Mouse (Mus musculus) CH12.LX (cell line): ENCODE measurements around the gene Myl7. TPM values are rescaled to one million over a fixed set of nuclear protein-coding genes. Genes with fewer than 3 reads are reported as not detected.

Experiments used
- DNase-seq: peaks from one replicate; pipeline ENCODE4 v3.0.0-alpha.2; 2013; ENCODE audit errors: extremely low read depth
- H3K27ac ChIP-seq: 2 replicates; pipeline ENCODE4 v1.5.1; 2012; ENCODE audit warnings: low read depth, mild to moderate bottlenecking, control low read depth, moderate library complexity; ENCODE audit not compliant: insufficient read depth
- H3K27me3 ChIP-seq: replicated peaks from 2 replicates; pipeline ENCODE3; 2012; ENCODE audit warnings: inconsistent platforms
- H3K36me3 ChIP-seq, 2 experiments: replicated peaks in 1 of 2; 2 replicates each; pipeline versions ENCODE3 to v1.6.1; 2012; ENCODE audit warnings: inconsistent platforms in 1 of 2, low read length in 1 of 2, mild to moderate bottlenecking in 1 of 2, mixed read lengths in 1 of 2, moderate library complexity in 1 of 2; ENCODE audit not compliant: control insufficient read depth in 1 of 2, insufficient read depth in 1 of 2
- H3K4me1 ChIP-seq, 2 experiments: 2 replicates each; pipeline ENCODE4 v1.6.1; 2012; ENCODE audit warnings: inconsistent platforms in 1 of 2, moderate library complexity in 1 of 2; ENCODE audit not compliant: insufficient read depth in 2 of 2, control insufficient read depth in 1 of 2
- H3K4me2 ChIP-seq: 2 replicates; pipeline ENCODE4 v1.6.1; 2012; ENCODE audit warnings: low read depth, mild to moderate bottlenecking, control low read depth; ENCODE audit not compliant: poor library complexity, insufficient read depth, severe bottlenecking
- H3K4me3 ChIP-seq, 3 experiments: fragments of 150-350 bp in 1 of 3; sonication (generic) in 1 of 3; replicated peaks in 1 of 3; 2 replicates each; pipeline versions ENCODE3 to v1.5.1; 2011 to 2012; ENCODE audit warnings: low read depth in 2 of 3, low read length in 2 of 3, mild to moderate bottlenecking in 2 of 3, moderate library complexity in 2 of 3, control low read depth in 1 of 3, improper control_type of control experiment in 1 of 3, inconsistent platforms in 1 of 3, mixed read lengths in 1 of 3; ENCODE audit not compliant: poor library complexity in 1 of 3
- H3K79me2 ChIP-seq: replicated peaks from 2 replicates; pipeline ENCODE4 v1.6.1; 2012; ENCODE audit warnings: mild to moderate bottlenecking, moderate library complexity; ENCODE audit not compliant: control insufficient read depth, poor library complexity, insufficient read depth, severe bottlenecking; ENCODE audit errors: extremely low read depth
- H3K9ac ChIP-seq: 2 replicates; pipeline ENCODE4 v1.6.1; 2012; ENCODE audit warnings: low read depth, mild to moderate bottlenecking, control low read depth, moderate library complexity; ENCODE audit not compliant: insufficient read depth
- H3K9me3 ChIP-seq: replicated peaks from 2 replicates; pipeline ENCODE3; 2012; ENCODE audit warnings: low read length, inconsistent platforms, mixed read lengths
- EP300 ChIP-seq: IDR thresholded peaks from 2 replicates; pipeline ENCODE4 v1.6.1; 2011; ENCODE audit warnings: low read length, improper control_type of control experiment
- IRF4 ChIP-seq: IDR thresholded peaks from 2 replicates; pipeline ENCODE4 v1.6.1; 2014; ENCODE audit warnings: low read depth, mild to moderate bottlenecking, inconsistent platforms, low read length, improper control_type of control experiment
- MAZ ChIP-seq: IDR thresholded peaks from 2 replicates; pipeline ENCODE4 v1.6.1; 2012; ENCODE audit warnings: low read depth, mild to moderate bottlenecking, inconsistent platforms, low read length, improper control_type of control experiment, moderate library complexity
- RCOR1 ChIP-seq: conservative IDR thresholded peaks from 2 replicates; pipeline ENCODE4 v1.6.1; 2012; ENCODE audit warnings: low read depth, mild to moderate bottlenecking, inconsistent platforms, low read length, improper control_type of control experiment
- SIN3A ChIP-seq: IDR thresholded peaks from 2 replicates; pipeline ENCODE4 v1.6.1; 2012; ENCODE audit warnings: low read length, improper control_type of control experiment, inconsistent platforms
- SMC3 ChIP-seq: IDR thresholded peaks from 2 replicates; pipeline ENCODE4 v1.6.1; 2011; ENCODE audit warnings: low read depth, low read length, improper control_type of control experiment
- TCF12 ChIP-seq: IDR thresholded peaks from 2 replicates; pipeline ENCODE4 v1.6.1; 2014; ENCODE audit warnings: low read depth, mild to moderate bottlenecking, inconsistent platforms, low read length, improper control_type of control experiment
- USF1 ChIP-seq: IDR thresholded peaks from 2 replicates; pipeline ENCODE4 v1.6.1; 2014; ENCODE audit warnings: low read depth, mild to moderate bottlenecking, inconsistent platforms, low read length, improper control_type of control experiment
- dilution Hi-C: fragments of 300-500 bp; cut with MboI; formaldehyde crosslinking; loops from 2 replicates; pipeline ENCODE4 v1.14.3; 2020; ENCODE audit warnings: low sequenced_read_pairs; ENCODE audit not compliant: extremely low pct_unique_long_range_greater_than_20kb, extremely low pct_ligation_motif_present
- in situ Hi-C: fragments of 300-500 bp; cut with MboI; formaldehyde crosslinking; loops from 3 replicates; pipeline ENCODE4 v1.14.3; 2019; ENCODE audit warnings: low sequenced_read_pairs, low pct_ligation_motif_present, low pct_unique_long_range_greater_than_20kb, mixed read lengths
- polyA plus RNA-seq: library from polyadenylated mRNA; unstranded; fragments of >175 nt; gene quantifications from 2 replicates; pipeline ENCODE4 v1.2.1, GENCODE M21; 2012; ENCODE audit warnings: low read depth; ENCODE audit not compliant: insufficient read length
- total RNA-seq, 2 experiments: library from RNA; depleted of rRNA; stranded (reverse); fragments of 300-350 nt in 1 of 2; fragments of >200 nt in 1 of 2; gene quantifications; 2 replicates each; pipeline ENCODE4 v1.2.3; 2012 to 2014

The Myl7 gene
- total and polyA plus RNA-seq, 3 experiments: 0.42 TPM; not detected in 2

DNA sequence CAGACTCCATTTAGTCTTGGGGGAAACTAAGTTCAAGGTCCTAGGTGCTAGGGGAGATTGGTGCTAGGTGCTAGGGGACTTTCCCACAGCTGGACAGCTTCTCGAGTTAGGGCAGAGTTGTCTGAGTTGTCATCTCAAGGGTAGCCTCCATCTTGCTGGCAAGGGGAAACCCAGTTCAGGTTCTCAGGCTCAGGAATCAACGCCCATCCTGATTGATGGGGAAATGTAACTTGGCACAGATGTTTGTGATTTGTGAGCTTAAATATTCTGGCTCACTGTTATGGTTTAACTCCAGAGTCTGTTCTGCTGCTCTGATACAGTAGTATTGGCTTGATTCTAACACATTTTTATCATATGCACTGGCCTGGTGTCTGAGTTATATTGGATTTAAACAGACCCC lies 19.5 kb upstream of the Myl7 start:
- peaks cover 5% of the 10 kb centered on the region for H3K27me3 ChIP-seq
- in situ Hi-C loops: no loop called here
- H3K9me3 ChIP-seq: no peaks in the 10 kb centered on the region
- TF ChIP-seq EP300 (no peak), TCF12 (no peak)
- TF ChIP-seq, all 38 proteins: peak for 0
- H3K9ac ChIP-seq: no peak overlapping the region
- no peaks in the 10 kb centered on the region for H3K36me3 ChIP-seq
- peaks cover 4 to 29% of the 10 kb centered on the region in 2 experiments; a peak in 3 of 4 replicates for H3K4me1 ChIP-seq
- no peak for DNase-seq
- H3K4me3 ChIP-seq: no peak overlapping the region
- no peak overlapping the region for H3K4me2 ChIP-seq
- no peak overlapping the region for H3K27ac ChIP-seq
- no peaks in the 10 kb centered on the region for H3K79me2 ChIP-seq
- dilution Hi-C loops: no loop called here

GRCm38 (mm10) chr11:5916178-5916548 lies 17.6 kb upstream of the Myl7 start:
- H3K27me3 ChIP-seq: peaks cover 5% of the 10 kb centered on the region
- DNase-seq: no peak
- no peak overlapping the region for H3K9ac ChIP-seq
- H3K4me2 ChIP-seq: no peak overlapping the region
- dilution Hi-C loops (no loop called here), in situ Hi-C loops (no loop called here)
- H3K79me2 ChIP-seq: no peaks in the 10 kb centered on the region
- no peaks in the 10 kb centered on the region for H3K36me3 ChIP-seq
- no peaks in the 10 kb centered on the region for H3K9me3 ChIP-seq
- no peak overlapping the region for H3K4me3 ChIP-seq
- no peak overlapping the region for H3K27ac ChIP-seq
- peaks cover 8 to 32% of the 10 kb centered on the region in 2 experiments for H3K4me1 ChIP-seq
- TF ChIP-seq MAZ (no peak), RCOR1 (no peak), SIN3A (no peak)
- TF ChIP-seq, all 38 proteins: peak for 0

DNA sequence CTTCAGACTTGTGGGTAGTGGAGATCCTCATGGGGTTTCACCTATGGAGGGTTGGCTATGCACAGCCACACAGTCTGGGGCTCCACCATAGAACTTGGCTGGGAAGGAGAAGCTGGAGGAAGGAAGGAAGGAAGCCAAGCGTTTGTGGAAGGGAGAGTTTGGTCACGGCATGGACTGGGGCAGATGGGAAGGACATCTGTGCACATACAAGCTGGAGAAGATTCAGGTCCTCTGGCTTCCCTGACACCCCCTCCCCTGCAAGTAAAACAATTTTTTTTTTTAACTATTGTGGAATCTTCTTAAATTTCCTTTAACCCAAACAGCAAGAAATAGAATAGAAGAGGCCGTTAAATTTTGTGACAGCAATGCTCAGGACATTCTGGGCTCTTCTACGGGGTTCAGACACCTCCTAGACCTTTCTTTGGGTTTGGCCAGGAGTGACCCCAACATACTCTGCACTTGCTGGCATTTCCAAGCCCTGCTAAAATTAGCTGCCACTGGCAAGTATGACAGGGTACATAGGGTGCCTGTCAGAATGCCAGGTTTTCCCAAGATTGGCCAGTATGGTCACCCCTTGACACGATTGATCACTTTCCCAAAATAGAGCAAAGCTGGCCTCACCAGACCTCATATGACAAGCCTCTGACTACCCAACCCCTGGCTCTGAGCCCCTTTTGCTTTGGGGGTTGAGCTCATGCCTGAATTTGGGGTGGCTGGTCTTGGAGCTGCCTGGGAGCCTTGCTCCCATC lies 17.0 kb upstream of the Myl7 start:
- Histone ChIP-seq H3K27ac (no peak overlapping the region), H3K9me3 (no peaks in the 10 kb centered on the region), H3K4me3 (no peak overlapping the region), H3K4me2 (no peak overlapping the region), H3K27me3 (peaks cover 5% of the 10 kb centered on the region), H3K9ac (no peak overlapping the region), H3K36me3 (no peaks in the 10 kb centered on the region), H3K79me2 (no peaks in the 10 kb centered on the region), H3K4me1 (peaks cover 8 to 31% of the 10 kb centered on the region in 2 experiments)
- dilution Hi-C loops (no loop called here), in situ Hi-C loops (no loop called here)
- DNase-seq: no peak
- no peak for TF ChIP-seq IRF4
- TF ChIP-seq MAZ: no peak
- TF ChIP-seq USF1: no peak
- no peak for TF ChIP-seq RCOR1
- TF ChIP-seq SMC3: no peak
